Mouse (Mus musculus): ENCODE results near the gene Fer. TPM values are rescaled to one million over a fixed set of nuclear protein-coding genes. Genes with fewer than 3 reads are reported as not detected.

Fer gene
- polyA plus RNA-seq, 1 experiment = 0.56 TPM

DNA sequence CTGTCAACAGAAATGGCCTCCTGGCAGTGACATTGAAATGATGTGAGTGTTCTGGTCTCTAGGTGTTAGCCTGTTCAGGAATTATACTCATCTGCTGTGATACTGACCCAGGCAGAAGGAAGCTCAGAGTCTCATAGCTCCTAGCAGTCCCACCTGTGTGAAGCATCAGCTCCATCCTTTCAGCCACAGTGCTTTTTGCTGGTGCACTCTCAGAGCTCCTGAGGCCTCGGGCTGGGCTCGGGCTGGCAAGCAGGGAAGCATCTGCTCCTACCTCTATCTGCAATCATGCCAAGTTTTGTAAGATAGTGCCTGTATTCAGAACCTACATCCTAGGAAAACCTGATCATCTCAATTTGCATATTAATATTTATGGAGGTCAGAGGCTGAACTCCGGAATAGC is 183.7 kb downstream of the Fer start:
- DNase-seq (ENCODE audit: low read depth in 1 of 2, low spot score in 2 of 2) = no peak
- no peaks in the 10 kb centered on the region for H3K27me3 ChIP-seq (ENCODE audit: control insufficient read depth, insufficient read depth, low read length)
- no peaks in the 10 kb centered on the region for H3K36me3 ChIP-seq (ENCODE audit: control insufficient read depth, insufficient read depth, low read length)
- TF ChIP-seq CTCF (IDR thresholded peaks at IDR 0.05; ENCODE audit: extremely low read depth, insufficient read depth, insufficient read length, insufficient replicate concordance) (no peak), POLR2A (IDR thresholded peaks at IDR 0.05; ENCODE audit: low read depth, low read length) (no peak)
- no peak overlapping the region for H3K4me3 ChIP-seq (ENCODE audit: extremely low read depth, insufficient read depth, insufficient read length)
- no peaks in the 10 kb centered on the region for H3K4me1 ChIP-seq (ENCODE audit: control insufficient read depth, insufficient read depth, insufficient read length)
- WGBS = 92% methylated on average over 3 of the region's 3 CpGs
- no peak overlapping the region for H3K27ac ChIP-seq (ENCODE audit: insufficient read depth, low read length)

DNA sequence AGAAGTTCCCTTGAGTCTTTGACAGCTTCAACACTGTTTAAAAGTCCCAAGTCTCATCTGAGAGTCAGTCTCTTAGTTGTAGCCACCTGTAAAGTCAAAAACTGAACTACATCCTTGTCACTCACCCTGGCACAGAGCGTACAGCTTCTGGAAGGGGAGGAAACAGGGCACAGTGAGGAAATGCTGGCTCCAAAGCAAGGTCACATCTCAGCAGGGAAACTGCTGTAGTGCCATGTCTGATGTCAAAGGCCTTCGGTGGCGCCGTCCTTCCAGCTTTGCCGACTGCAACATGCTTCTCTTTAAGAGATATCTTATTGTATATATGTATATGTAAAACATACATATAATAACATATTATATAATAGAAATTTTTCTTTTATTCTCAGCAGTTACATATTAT is 188.0 kb downstream of the Fer start:
- TF ChIP-seq CTCF (IDR thresholded peaks at IDR 0.05; ENCODE audit: extremely low read depth, insufficient read depth, insufficient read length, insufficient replicate concordance) (no peak), POLR2A (IDR thresholded peaks at IDR 0.05; ENCODE audit: low read depth, low read length) (no peak)
- 91% methylated on average over 5 of the region's 5 CpGs for WGBS
- Histone ChIP-seq H3K27me3 (ENCODE audit: control insufficient read depth, insufficient read depth, low read length) (no peaks in the 10 kb centered on the region), H3K4me1 (ENCODE audit: control insufficient read depth, insufficient read depth, insufficient read length) (no peaks in the 10 kb centered on the region), H3K4me3 (ENCODE audit: extremely low read depth, insufficient read depth, insufficient read length) (no peak overlapping the region), H3K36me3 (ENCODE audit: control insufficient read depth, insufficient read depth, low read length) (no peaks in the 10 kb centered on the region), H3K27ac (ENCODE audit: insufficient read depth, low read length) (no peak overlapping the region)
- no peak for DNase-seq (ENCODE audit: low read depth in 1 of 2, low spot score in 2 of 2)

DNA sequence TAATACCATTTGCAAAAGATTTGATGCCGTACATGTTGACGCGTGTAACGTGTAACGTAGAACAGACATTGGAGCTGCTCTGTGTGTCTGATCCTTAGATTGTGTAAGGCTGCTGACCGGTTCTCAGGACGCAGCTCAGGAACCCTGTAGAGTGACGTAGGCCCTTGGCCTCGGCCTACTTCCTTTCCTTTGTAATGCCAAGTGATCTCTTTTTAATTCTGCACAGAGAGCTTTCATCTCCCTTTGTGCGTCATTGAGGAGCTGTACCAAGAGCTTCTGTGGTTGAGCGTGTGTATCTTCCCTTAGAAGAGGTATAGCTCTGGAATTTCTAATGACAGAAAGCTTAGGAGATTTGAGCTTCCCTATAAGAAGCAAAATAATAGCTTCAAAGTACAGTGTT is 190.8 kb downstream of the Fer start:
- H3K27ac ChIP-seq (ENCODE audit: insufficient read depth, low read length) = no peak overlapping the region; the same call in 1 of the 2 replicates
- H3K36me3 ChIP-seq (ENCODE audit: control insufficient read depth, insufficient read depth, low read length) = no peaks in the 10 kb centered on the region
- TF ChIP-seq CTCF (IDR thresholded peaks at IDR 0.05; ENCODE audit: extremely low read depth, insufficient read depth, insufficient read length, insufficient replicate concordance) (no peak), POLR2A (IDR thresholded peaks at IDR 0.05; ENCODE audit: low read depth, low read length) (no peak)
- no peak for DNase-seq (ENCODE audit: low read depth in 1 of 2, low spot score in 2 of 2)
- 94% methylated on average over 11 of the region's 11 CpGs for WGBS
- no peaks in the 10 kb centered on the region for H3K4me1 ChIP-seq (ENCODE audit: control insufficient read depth, insufficient read depth, insufficient read length)
- no peak overlapping the region for H3K4me3 ChIP-seq (ENCODE audit: extremely low read depth, insufficient read depth, insufficient read length)
- H3K27me3 ChIP-seq (ENCODE audit: control insufficient read depth, insufficient read depth, low read length) = no peaks in the 10 kb centered on the region

DNA sequence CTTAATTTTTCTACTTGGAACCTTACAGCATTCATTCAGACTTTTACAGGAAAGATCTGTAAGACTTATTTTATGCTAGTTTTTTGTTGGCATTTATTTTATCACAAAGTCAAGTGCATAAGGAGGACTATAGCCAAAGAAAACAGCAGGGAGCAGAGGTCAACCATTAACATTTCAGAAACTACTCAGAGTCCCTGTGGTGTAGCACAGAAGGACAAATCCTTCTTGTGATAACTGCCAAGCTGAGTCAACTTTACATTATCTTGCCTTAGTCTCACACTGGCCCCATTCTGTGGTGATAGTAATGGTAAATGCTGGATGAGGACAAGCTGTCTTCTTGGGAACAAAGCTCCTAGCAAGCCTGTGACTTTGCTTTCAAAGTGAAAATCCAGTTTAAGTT is 197.7 kb downstream of the Fer start:
- no peaks in the 10 kb centered on the region for H3K36me3 ChIP-seq (ENCODE audit: control insufficient read depth, insufficient read depth, low read length)
- TF ChIP-seq POLR2A (IDR thresholded peaks at IDR 0.05; ENCODE audit: low read depth, low read length) (no peak), CTCF (IDR thresholded peaks at IDR 0.05; ENCODE audit: extremely low read depth, insufficient read depth, insufficient read length, insufficient replicate concordance) (no peak)
- no peak overlapping the region for H3K27ac ChIP-seq (ENCODE audit: insufficient read depth, low read length)
- H3K4me1 ChIP-seq (ENCODE audit: control insufficient read depth, insufficient read depth, insufficient read length) = no peaks in the 10 kb centered on the region
- no peak for DNase-seq (ENCODE audit: low read depth in 1 of 2, low spot score in 2 of 2)
- H3K4me3 ChIP-seq (ENCODE audit: extremely low read depth, insufficient read depth, insufficient read length) = no peak overlapping the region
- no peaks in the 10 kb centered on the region for H3K27me3 ChIP-seq (ENCODE audit: control insufficient read depth, insufficient read depth, low read length)

DNA sequence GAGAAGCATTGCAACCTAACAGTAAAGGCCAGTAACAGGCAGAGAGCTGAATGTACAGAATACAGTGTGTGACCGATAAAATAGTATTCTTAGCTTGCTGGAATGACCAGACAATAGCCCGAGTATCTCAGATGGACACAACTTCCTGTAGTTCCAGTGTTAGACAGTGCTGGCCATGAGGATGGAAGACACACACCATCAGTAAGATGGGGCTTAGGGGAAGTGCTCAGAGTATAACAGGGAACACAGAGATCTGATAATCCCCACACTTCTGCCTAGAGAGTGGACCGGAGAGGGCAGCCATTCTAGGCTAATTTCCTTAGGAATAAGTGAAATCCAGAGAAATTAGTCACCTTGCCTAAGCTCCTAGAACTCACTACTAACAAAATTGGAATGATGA is 202.4 kb downstream of the Fer start:
- no peak overlapping the region for H3K4me3 ChIP-seq (ENCODE audit: extremely low read depth, insufficient read depth, insufficient read length)
- no peaks in the 10 kb centered on the region for H3K27me3 ChIP-seq (ENCODE audit: control insufficient read depth, insufficient read depth, low read length)
- no peaks in the 10 kb centered on the region for H3K36me3 ChIP-seq (ENCODE audit: control insufficient read depth, insufficient read depth, low read length)

DNA sequence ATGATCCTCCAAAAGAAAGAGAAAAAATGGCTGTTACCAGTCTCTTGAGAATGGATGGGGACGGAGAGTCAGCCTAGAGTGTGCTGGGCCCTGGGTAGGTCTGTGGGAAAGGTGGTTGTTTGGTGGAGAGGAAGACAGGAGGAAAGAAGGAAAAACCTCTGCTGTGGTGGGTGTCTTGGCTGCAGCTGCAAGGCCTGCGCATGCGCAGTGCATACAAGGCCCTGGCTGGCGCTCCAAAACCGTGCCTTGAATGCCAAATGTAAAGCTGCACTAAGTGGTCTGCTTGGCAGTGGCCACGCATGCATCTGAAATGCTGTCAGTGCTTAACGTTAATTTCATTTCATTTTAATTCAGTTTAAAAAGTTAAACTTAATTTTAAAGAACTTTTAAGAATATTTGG is 214.5 kb downstream of the Fer start:
- Histone ChIP-seq H3K27me3 (ENCODE audit: control insufficient read depth, insufficient read depth, low read length) (no peaks in the 10 kb centered on the region), H3K4me3 (ENCODE audit: extremely low read depth, insufficient read depth, insufficient read length) (no peak overlapping the region), H3K4me1 (ENCODE audit: control insufficient read depth, insufficient read depth, insufficient read length) (no peaks in the 10 kb centered on the region), H3K36me3 (ENCODE audit: control insufficient read depth, insufficient read depth, low read length) (no peaks in the 10 kb centered on the region), H3K27ac (ENCODE audit: insufficient read depth, low read length) (no peak overlapping the region)
- DNase-seq (ENCODE audit: low read depth in 1 of 2, low spot score in 2 of 2) = no peak
- 95% methylated on average over 7 of the region's 7 CpGs for WGBS
- TF ChIP-seq POLR2A (IDR thresholded peaks at IDR 0.05; ENCODE audit: low read depth, low read length) (no peak), CTCF (IDR thresholded peaks at IDR 0.05; ENCODE audit: extremely low read depth, insufficient read depth, insufficient read length, insufficient replicate concordance) (no peak)

More for the DNA sequence above, 202.4 kb downstream of the Fer start:
- no peak for TF ChIP-seq CTCF (IDR thresholded peaks at IDR 0.05; ENCODE audit: extremely low read depth, insufficient read depth, insufficient read length, insufficient replicate concordance)
- no peak overlapping the region for H3K27ac ChIP-seq (ENCODE audit: insufficient read depth, low read length)
- WGBS = 84% methylated on average over 3 of the region's 3 CpGs
- no peak for DNase-seq (ENCODE audit: low read depth in 1 of 2, low spot score in 2 of 2)
- no peaks in the 10 kb centered on the region for H3K4me1 ChIP-seq (ENCODE audit: control insufficient read depth, insufficient read depth, insufficient read length)

DNA sequence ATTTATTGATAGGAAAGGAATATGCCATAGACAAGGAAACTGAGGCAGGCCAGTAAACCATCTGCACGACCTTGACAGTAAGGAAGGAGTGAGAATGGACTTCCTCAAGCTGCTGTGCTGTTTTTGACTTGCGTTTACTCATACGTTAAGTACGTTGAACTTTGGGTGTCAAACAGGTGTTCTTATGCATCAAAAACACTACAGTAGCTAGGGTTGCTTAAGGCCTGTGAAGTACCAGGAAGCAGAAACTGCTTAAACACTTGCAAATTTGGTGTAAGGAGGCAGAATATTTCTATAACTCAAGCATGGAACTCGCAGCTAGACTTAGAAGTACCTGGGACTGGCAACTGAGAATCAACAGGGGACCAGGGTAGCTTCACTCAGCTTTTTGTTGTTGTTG is 221.9 kb downstream of the Fer start:
- H3K4me3 ChIP-seq (ENCODE audit: extremely low read depth, insufficient read depth, insufficient read length) = no peak overlapping the region
- 82% methylated on average over 5 of the region's 5 CpGs for WGBS
- no peaks in the 10 kb centered on the region for H3K36me3 ChIP-seq (ENCODE audit: control insufficient read depth, insufficient read depth, low read length)
- no peak overlapping the region for H3K27ac ChIP-seq (ENCODE audit: insufficient read depth, low read length)
- no peak for TF ChIP-seq CTCF (IDR thresholded peaks at IDR 0.05; ENCODE audit: extremely low read depth, insufficient read depth, insufficient read length, insufficient replicate concordance)
- TF ChIP-seq POLR2A (IDR thresholded peaks at IDR 0.05; ENCODE audit: low read depth, low read length) = no peak
- H3K4me1 ChIP-seq (ENCODE audit: control insufficient read depth, insufficient read depth, insufficient read length) = no peaks in the 10 kb centered on the region
- no peaks in the 10 kb centered on the region for H3K27me3 ChIP-seq (ENCODE audit: control insufficient read depth, insufficient read depth, low read length)
- no peak for DNase-seq (ENCODE audit: low read depth in 1 of 2, low spot score in 2 of 2)

Data from spleen, adult 2 months (tissue).